Mouse (Mus musculus) hindbrain, embryonic 16.5 days (tissue): Measurements from ENCODE around the gene Arhgap10. TPM values are rescaled to one million over a fixed set of nuclear protein-coding genes. Genes with fewer than 3 reads are reported as not detected.
A peak's percentile ranks its signal among the peaks of the same experiment; 100 is the strongest.
"Not testable (repeated sequence)": the region's sequence is repeated elsewhere in the genome, so short reads cannot be mapped to it uniquely, and the experiment has no call there.

Experiments
- ATAC-seq: fragments of 200-750 bp; cut with Nextera tagmentation; 2 replicates; pipeline ENCODE4 v1.8.0; 2017; ENCODE audit warnings: moderate TSS enrichment, moderate library complexity
- H3K27ac ChIP-seq: fragments of 300-500 bp; sonication (generic); 2 replicates; pipeline ENCODE4 v1.5.1; 2014; ENCODE audit warnings: low read depth, mild to moderate bottlenecking, control low read depth, low read length, moderate library complexity
- H3K27me3 ChIP-seq: fragments of 300-500 bp; sonication (generic); replicated peaks from 2 replicates; pipeline ENCODE4 v1.6.1; 2014; ENCODE audit warnings: low read length; ENCODE audit not compliant: control insufficient read depth, insufficient read depth
- H3K36me3 ChIP-seq: fragments of 300-500 bp; sonication (generic); 2 replicates; pipeline ENCODE4 v1.6.1; 2014; ENCODE audit warnings: mild to moderate bottlenecking, low read length, moderate library complexity, mixed read lengths; ENCODE audit not compliant: control insufficient read depth, insufficient read depth
- H3K4me1 ChIP-seq: fragments of 300-500 bp; sonication (generic); 2 replicates; pipeline ENCODE4 v1.6.1; 2014; ENCODE audit warnings: low read depth, low read length; ENCODE audit not compliant: control insufficient read depth, insufficient read depth
- H3K4me2 ChIP-seq: fragments of 300-500 bp; sonication (generic); 2 replicates; pipeline ENCODE4 v1.6.1; 2014; ENCODE audit warnings: mild to moderate bottlenecking, low read length, control low read depth, moderate library complexity
- H3K4me3 ChIP-seq: fragments of 300-500 bp; sonication (generic); 2 replicates; pipeline ENCODE4 v1.5.1; 2014; ENCODE audit warnings: mild to moderate bottlenecking, low read length, control low read depth, moderate library complexity
- H3K9ac ChIP-seq: fragments of 300-500 bp; sonication (generic); 2 replicates; pipeline ENCODE4 v1.6.1; 2014; ENCODE audit warnings: low read depth, mild to moderate bottlenecking, control low read depth, low read length, moderate library complexity
- H3K9me3 ChIP-seq: fragments of 300-500 bp; sonication (generic); 2 replicates; pipeline ENCODE4 v1.6.1; 2014; ENCODE audit warnings: mild to moderate bottlenecking, low read length, moderate library complexity; ENCODE audit not compliant: control insufficient read depth
- WGBS: fragments of 180-500 bp; shearing (Covaris S2); extraction: QIAGEN DNeasy Blood & Tissue Kit; methylation state at CpG from one replicate; pipeline ENCODE4 v1.1.7; 2014; 5-methylcytosine and 5-hydroxymethylcytosine counted together
- polyA plus RNA-seq: library from polyadenylated mRNA; unstranded; fragments of >200 nt; fragmentation: Nextera tagmentation; extraction: Ambion mirVana; gene quantifications from 2 replicates; pipeline ENCODE4 v1.2.1, GENCODE M21; 2015

Gene Arhgap10
- polyA plus RNA-seq, 1 experiment from 2014 or later, result 5.0 TPM

GRCm38 (mm10) chr8:77328473-77328872 is 189.3 kb downstream of the Arhgap10 start:
- Histone ChIP-seq H3K36me3 (no peaks in the 10 kb centered on the region), H3K27me3 (no peaks in the 10 kb centered on the region), H3K9me3 (no peaks in the 10 kb centered on the region), H3K4me3 (no peak overlapping the region), H3K9ac (no peak overlapping the region), H3K27ac (no peak overlapping the region), H3K4me1 (no peaks in the 10 kb centered on the region), H3K4me2 (no peak overlapping the region)
- WGBS, result 92% methylated on average over 8 of the region's 8 CpGs
- no peak for ATAC-seq

DNA sequence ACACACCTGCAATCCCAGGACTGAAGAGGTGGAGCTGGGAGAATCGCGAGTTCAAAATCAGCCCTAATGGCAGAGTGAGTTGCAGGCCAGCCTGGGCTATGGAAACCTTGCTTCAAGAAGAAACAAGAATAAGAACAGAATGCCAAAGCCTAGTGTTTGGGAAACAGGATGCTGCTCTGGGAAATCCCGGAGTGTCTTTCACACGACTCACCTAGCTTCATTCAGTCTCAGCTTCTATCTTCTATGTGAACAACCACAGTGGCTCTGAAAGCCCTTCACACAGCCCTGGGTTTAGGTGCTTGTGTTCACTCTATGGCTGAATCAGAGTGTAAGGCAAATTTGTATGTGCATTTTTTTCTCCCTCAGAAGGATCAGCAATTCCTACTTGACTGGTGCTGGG is 190.4 kb downstream of the Arhgap10 start:
- 96% methylated on average over 4 of the region's 4 CpGs for WGBS
- H3K4me2 ChIP-seq, result no peak overlapping the region

DNA sequence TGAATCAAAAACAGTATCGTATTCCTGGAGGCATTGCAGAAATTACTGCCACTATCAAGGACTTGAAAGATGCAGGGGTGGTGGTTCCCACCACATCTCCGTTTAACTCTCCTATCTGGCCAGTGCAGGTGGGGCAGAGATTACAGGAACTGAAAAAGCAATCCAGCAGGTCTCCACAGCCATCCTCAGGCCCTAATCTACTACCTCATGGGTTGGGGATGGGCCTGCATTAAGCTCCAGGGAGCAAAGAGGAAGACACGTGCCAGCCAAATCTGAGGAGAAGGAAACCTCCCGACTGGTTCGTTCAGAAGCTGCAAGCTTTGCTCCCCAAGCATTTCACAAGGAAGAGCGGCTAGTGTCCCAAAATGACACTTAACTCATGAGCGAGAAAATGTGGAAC is 195.0 kb downstream of the Arhgap10 start:
- not testable (repeated sequence) for H3K36me3 ChIP-seq, H3K27me3 ChIP-seq, H3K27ac ChIP-seq, H3K4me3 ChIP-seq, H3K9me3 ChIP-seq, H3K9ac ChIP-seq, H3K4me1 ChIP-seq, H3K4me2 ChIP-seq, ATAC-seq
- WGBS, result 89% methylated on average over 6 of the region's 7 CpGs

More for the DNA sequence above, 190.4 kb downstream of the Arhgap10 start:
- Histone ChIP-seq H3K36me3 (no peaks in the 10 kb centered on the region), H3K27ac (no peak overlapping the region), H3K9ac (no peak overlapping the region), H3K27me3 (no peaks in the 10 kb centered on the region), H3K4me3 (no peak overlapping the region), H3K4me1 (no peaks in the 10 kb centered on the region), H3K9me3 (no peaks in the 10 kb centered on the region)
- ATAC-seq, result no peak

DNA sequence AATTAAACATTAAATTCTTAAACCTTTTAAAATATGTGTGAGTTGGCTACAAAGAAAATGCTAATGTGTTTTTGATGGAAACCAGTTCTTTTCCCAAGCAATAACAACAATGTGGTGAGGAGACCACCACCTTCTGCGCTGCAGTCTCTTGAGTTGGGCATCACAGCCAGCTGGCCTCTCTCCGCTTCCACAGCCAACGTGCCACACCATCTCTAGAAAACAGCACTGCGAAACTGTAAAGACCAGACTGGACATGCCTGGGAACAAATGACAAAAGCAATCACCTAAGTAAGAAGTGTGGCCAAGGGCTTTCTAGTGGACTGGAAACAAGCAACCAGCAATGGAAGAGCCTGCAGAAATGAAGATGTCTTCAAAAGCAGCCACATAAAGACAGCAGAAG is 195.9 kb downstream of the Arhgap10 start:
- H3K27ac ChIP-seq, result no peak overlapping the region
- H3K27me3 ChIP-seq, result no peaks in the 10 kb centered on the region
- no peaks in the 10 kb centered on the region for H3K9me3 ChIP-seq
- no peak overlapping the region for H3K4me2 ChIP-seq
- H3K4me3 ChIP-seq, result no peak overlapping the region
- H3K36me3 ChIP-seq, result no peaks in the 10 kb centered on the region
- H3K9ac ChIP-seq, result no peak overlapping the region
- WGBS, result 100% methylated on average over 4 of the region's 4 CpGs
- no peak for ATAC-seq
- no peaks in the 10 kb centered on the region for H3K4me1 ChIP-seq

DNA sequence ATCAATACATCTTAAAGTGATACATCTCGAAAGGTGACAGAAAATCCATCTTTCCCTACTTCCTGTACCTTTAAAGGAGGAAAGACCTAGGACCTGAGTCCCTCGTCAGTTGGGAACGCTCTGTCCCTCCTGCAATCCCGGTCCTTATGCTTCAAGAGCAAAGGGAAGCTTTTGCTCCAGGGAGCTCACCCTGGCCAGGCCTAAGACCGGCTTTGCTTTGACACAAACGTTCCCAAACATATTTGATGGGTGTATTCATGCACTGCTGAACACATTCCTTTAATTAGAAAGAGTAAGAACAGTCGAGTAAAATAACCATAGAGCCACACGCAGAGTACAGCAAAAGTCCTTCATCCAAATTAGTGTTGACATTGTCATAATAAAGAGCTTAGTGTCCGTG is 199.2 kb downstream of the Arhgap10 start:
- no peak for ATAC-seq
- WGBS, result 75% methylated on average over 9 of the region's 9 CpGs
- no peaks in the 10 kb centered on the region for H3K4me1 ChIP-seq

GRCm38 (mm10) chr8:77317771-77318170 is 200.0 kb downstream of the Arhgap10 start:
- ATAC-seq, result no peak
- Histone ChIP-seq H3K4me1 (peaks cover 4% of the 10 kb centered on the region; the same call in 1 of the 2 replicates), H3K27ac (no peak overlapping the region), H3K4me3 (no peak overlapping the region), H3K36me3 (no peaks in the 10 kb centered on the region), H3K4me2 (no peak overlapping the region), H3K27me3 (no peaks in the 10 kb centered on the region), H3K9me3 (no peaks in the 10 kb centered on the region), H3K9ac (no peak overlapping the region)
- 89% methylated on average over 2 of the region's 2 CpGs for WGBS

More for the DNA sequence above, 199.2 kb downstream of the Arhgap10 start:
- Histone ChIP-seq H3K27me3 (no peaks in the 10 kb centered on the region), H3K9me3 (no peaks in the 10 kb centered on the region), H3K4me3 (no peak overlapping the region), H3K36me3 (no peaks in the 10 kb centered on the region), H3K9ac (no peak overlapping the region), H3K27ac (no peak overlapping the region), H3K4me2 (no peak overlapping the region)

DNA sequence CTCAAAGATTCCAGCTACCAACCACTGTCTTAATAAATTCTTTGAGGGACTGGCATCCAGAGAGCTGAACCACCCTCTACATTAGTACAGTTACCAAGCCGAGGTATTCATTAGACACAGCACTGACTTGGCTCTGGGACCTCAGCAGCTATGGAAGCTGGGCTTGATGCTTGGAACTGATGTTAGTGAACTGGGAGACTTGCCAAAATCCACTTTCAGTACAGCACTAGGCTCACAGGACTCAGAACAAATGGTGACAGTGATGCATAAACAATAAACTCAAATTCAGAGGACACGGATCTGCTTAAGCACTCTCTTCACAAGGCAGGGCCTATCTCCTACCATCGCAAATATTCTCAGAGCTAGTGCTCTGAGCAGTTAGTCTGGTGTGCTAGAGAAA is 204.8 kb downstream of the Arhgap10 start:
- peak; percentile 84 for ATAC-seq
- no peak overlapping the region for H3K27ac ChIP-seq
- H3K9ac ChIP-seq, result no peak overlapping the region
- H3K9me3 ChIP-seq, result no peaks in the 10 kb centered on the region
- H3K4me1 ChIP-seq, result peaks cover 4% of the 10 kb centered on the region; the same call in 1 of the 2 replicates
- WGBS, result 52% methylated on average over 3 of the region's 3 CpGs
- H3K36me3 ChIP-seq, result no peaks in the 10 kb centered on the region
- no peak overlapping the region for H3K4me3 ChIP-seq
- H3K4me2 ChIP-seq, result no peak overlapping the region; the same call in 1 of the 2 replicates
- H3K27me3 ChIP-seq, result no peaks in the 10 kb centered on the region

DNA sequence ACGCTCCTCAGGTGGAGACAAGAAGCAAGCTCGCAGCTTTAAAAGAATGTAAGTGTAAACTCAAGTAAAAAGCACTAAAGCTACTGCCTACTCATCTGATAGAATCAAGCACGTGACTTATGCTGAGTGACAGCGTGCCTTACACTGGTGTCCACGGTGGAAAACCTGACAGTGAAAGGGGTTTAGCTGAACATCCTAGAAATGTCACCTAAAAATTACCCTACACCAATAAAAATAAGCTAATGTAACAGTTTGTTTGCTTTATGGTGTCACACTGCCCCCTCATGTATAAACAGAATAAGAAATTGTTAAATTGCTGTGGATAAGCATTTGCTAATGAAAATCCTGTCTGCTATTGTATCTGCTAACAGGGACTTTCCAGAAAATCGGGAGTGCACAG is 206.0 kb downstream of the Arhgap10 start:
- H3K4me3 ChIP-seq, result no peak overlapping the region
- no peak overlapping the region for H3K4me2 ChIP-seq
- WGBS, result 79% methylated on average over 6 of the region's 6 CpGs
- no peak overlapping the region for H3K27ac ChIP-seq
- peaks cover 4% of the 10 kb centered on the region; the same call in 1 of the 2 replicates for H3K4me1 ChIP-seq
- H3K27me3 ChIP-seq, result no peaks in the 10 kb centered on the region
- H3K36me3 ChIP-seq, result no peaks in the 10 kb centered on the region
- no peaks in the 10 kb centered on the region for H3K9me3 ChIP-seq
- ATAC-seq, result peak; percentile 69
- H3K9ac ChIP-seq, result no peak overlapping the region

- WGBS, result 90% methylated on average over 10 of the region's 10 CpGs
- ATAC-seq, result no peak
- H3K4me3 ChIP-seq, result no peak overlapping the region
- H3K9ac ChIP-seq, result no peak overlapping the region
- peaks cover 4% of the 10 kb centered on the region; the same call in 1 of the 2 replicates for H3K4me1 ChIP-seq
- no peak overlapping the region for H3K4me2 ChIP-seq
- no peaks in the 10 kb centered on the region for H3K27me3 ChIP-seq
- H3K36me3 ChIP-seq, result no peaks in the 10 kb centered on the region
- no peak overlapping the region for H3K27ac ChIP-seq
- no peaks in the 10 kb centered on the region for H3K9me3 ChIP-seq
Measured at GRCm38 (mm10) chr8:77310541-77310940, 207.2 kb downstream of the Arhgap10 start.

- 80% methylated on average over 8 of the region's 8 CpGs for WGBS
- ATAC-seq, result no peak
- H3K36me3 ChIP-seq, result no peaks in the 10 kb centered on the region
- peaks cover 4% of the 10 kb centered on the region; the same call in 1 of the 2 replicates for H3K4me1 ChIP-seq
- H3K9me3 ChIP-seq, result no peaks in the 10 kb centered on the region
- H3K4me2 ChIP-seq, result no peak overlapping the region
- no peak overlapping the region for H3K9ac ChIP-seq
- no peak overlapping the region for H3K4me3 ChIP-seq
- no peak overlapping the region for H3K27ac ChIP-seq
- H3K27me3 ChIP-seq, result no peaks in the 10 kb centered on the region
Measured at GRCm38 (mm10) chr8:77310026-77310425, 207.7 kb downstream of the Arhgap10 start.
